Mouse (Mus musculus): ENCODE data around the gene Fen1. TPM values are rescaled to one million over a fixed set of nuclear protein-coding genes. Genes with fewer than 3 reads are reported as not detected.
"Not testable (repeated sequence)": the region's sequence is repeated elsewhere in the genome, so short reads cannot be mapped to it uniquely, and the experiment has no call there.

The Fen1 gene
- total RNA-seq, 1 experiment from 2014 or later, result 41.9 TPM

GRCm38 (mm10) chr19:10185876-10186275, 18.1 kb downstream of the Fen1 start:
- no peak for ATAC-seq (replicated peaks; ENCODE audit: insufficient number of reproducible peaks, low FRiP score, low TSS enrichment, poor library complexity, severe bottlenecking)

GRCm38 (mm10) chr19:10184096-10184495, 19.9 kb downstream of the Fen1 start:
- ATAC-seq (replicated peaks; ENCODE audit: insufficient number of reproducible peaks, low FRiP score, low TSS enrichment, poor library complexity, severe bottlenecking), result no peak

GRCm38 (mm10) chr19:10183299-10183983, 20.5 kb downstream of the Fen1 start:
- ATAC-seq (replicated peaks; ENCODE audit: insufficient number of reproducible peaks, low FRiP score, low TSS enrichment, poor library complexity, severe bottlenecking), result 0 out of 2 replicates have a peak, but pooled peaks have one; percentile 15

GRCm38 (mm10) chr19:10182670-10183298, 21.2 kb downstream of the Fen1 start, which contains the start of gene Fads1:
Gene Fads1, plus strand, starts transcription at chr19:10182888.
- ATAC-seq (replicated peaks; ENCODE audit: insufficient number of reproducible peaks, low FRiP score, low TSS enrichment, poor library complexity, severe bottlenecking), result 0 out of 2 replicates have a peak, but pooled peaks have one; percentile 30

- ATAC-seq (replicated peaks; ENCODE audit: insufficient number of reproducible peaks, low FRiP score, low TSS enrichment, poor library complexity, severe bottlenecking), result no peak
These were observed 21.8 kb downstream of the Fen1 start for GRCm38 (mm10) chr19:10182142-10182541.

- ATAC-seq (replicated peaks; ENCODE audit: insufficient number of reproducible peaks, low FRiP score, low TSS enrichment, poor library complexity, severe bottlenecking), result no peak
These were observed 22.7 kb downstream of the Fen1 start for GRCm38 (mm10) chr19:10181225-10181624.

GRCm38 (mm10) chr19:10176941-10177372, 27.0 kb downstream of the Fen1 start:
- no peak for ATAC-seq (replicated peaks; ENCODE audit: insufficient number of reproducible peaks, low FRiP score, low TSS enrichment, poor library complexity, severe bottlenecking)

- no peak for ATAC-seq (replicated peaks; ENCODE audit: insufficient number of reproducible peaks, low FRiP score, low TSS enrichment, poor library complexity, severe bottlenecking)
These were observed 27.5 kb downstream of the Fen1 start for GRCm38 (mm10) chr19:10176477-10176876.

- no peak for ATAC-seq (replicated peaks; ENCODE audit: insufficient number of reproducible peaks, low FRiP score, low TSS enrichment, poor library complexity, severe bottlenecking)
These were observed 29.0 kb downstream of the Fen1 start for GRCm38 (mm10) chr19:10174956-10175355.

GRCm38 (mm10) chr19:10173844-10174539, 30.0 kb downstream of the Fen1 start:
- peak; percentile 45; the same call in 1 of the 2 replicates for ATAC-seq (replicated peaks; ENCODE audit: insufficient number of reproducible peaks, low FRiP score, low TSS enrichment, poor library complexity, severe bottlenecking)

- peak; percentile 47; the same call in 1 of the 2 replicates for ATAC-seq (replicated peaks; ENCODE audit: insufficient number of reproducible peaks, low FRiP score, low TSS enrichment, poor library complexity, severe bottlenecking)
These were observed 30.8 kb downstream of the Fen1 start for GRCm38 (mm10) chr19:10173116-10173718.

GRCm38 (mm10) chr19:10171846-10172245, 32.1 kb downstream of the Fen1 start:
- ATAC-seq (replicated peaks; ENCODE audit: insufficient number of reproducible peaks, low FRiP score, low TSS enrichment, poor library complexity, severe bottlenecking), result no peak; the same call in 1 of the 2 replicates

- ATAC-seq (replicated peaks; ENCODE audit: insufficient number of reproducible peaks, low FRiP score, low TSS enrichment, poor library complexity, severe bottlenecking), result no peak
These were observed 32.6 kb downstream of the Fen1 start for GRCm38 (mm10) chr19:10171359-10171758.

GRCm38 (mm10) chr19:10170466-10170865, 33.5 kb downstream of the Fen1 start:
- ATAC-seq (replicated peaks; ENCODE audit: insufficient number of reproducible peaks, low FRiP score, low TSS enrichment, poor library complexity, severe bottlenecking), result no peak

GRCm38 (mm10) chr19:10169692-10170330, 34.2 kb downstream of the Fen1 start:
- ATAC-seq (replicated peaks; ENCODE audit: insufficient number of reproducible peaks, low FRiP score, low TSS enrichment, poor library complexity, severe bottlenecking), result not testable (repeated sequence)

- ATAC-seq (replicated peaks; ENCODE audit: insufficient number of reproducible peaks, low FRiP score, low TSS enrichment, poor library complexity, severe bottlenecking), result no peak
These were observed 34.8 kb downstream of the Fen1 start for GRCm38 (mm10) chr19:10169179-10169578.

- no peak for ATAC-seq (replicated peaks; ENCODE audit: insufficient number of reproducible peaks, low FRiP score, low TSS enrichment, poor library complexity, severe bottlenecking)
These were observed 35.5 kb downstream of the Fen1 start for GRCm38 (mm10) chr19:10168441-10168840.

GRCm38 (mm10) chr19:10167951-10168350, 36.0 kb downstream of the Fen1 start:
- no peak for ATAC-seq (replicated peaks; ENCODE audit: insufficient number of reproducible peaks, low FRiP score, low TSS enrichment, poor library complexity, severe bottlenecking)

- ATAC-seq (replicated peaks; ENCODE audit: insufficient number of reproducible peaks, low FRiP score, low TSS enrichment, poor library complexity, severe bottlenecking), result no peak
These were observed 36.9 kb downstream of the Fen1 start for GRCm38 (mm10) chr19:10167112-10167511.

Measured in monocyte, adult 5-6 weeks (primary cell).